Comparison of ENCODE assay signal across 12 mouse cellular contexts in genomic region chr11:50162338-50163050, GRCm38 (mm10). TPM values are rescaled to one million over a fixed set of nuclear protein-coding genes. Genes with fewer than 3 reads are reported as not detected.
DNase-seq lines count a peak whose midpoint lies in the region; ATAC-seq and TF ChIP-seq lines count a peak whose summit lies in the region.
"Had no signal": no experiment of that assay in that cellular context is flagged by ENCODE, and none has a peak within 500 bp of the region (broad histone marks: within the 10 kb centered on the region; RNA-seq: fewer than 3 reads in every experiment).

No protein-coding gene starts in this region.

- H3K4me1 ChIP-seq in heart, embryonic 11.5 days (ENCODE audit: control insufficient read depth, insufficient read depth, low read length): no peaks in the 10 kb centered on the region
- no peaks in the 10 kb centered on the region for H3K4me1 ChIP-seq in lung, embryonic 14.5 days (ENCODE audit: insufficient read depth)
- H3K4me1 ChIP-seq in neural tube, embryonic 15.5 days: no peaks in the 10 kb centered on the region
- H3K4me1 ChIP-seq: limb, embryonic 12.5 days; stomach, embryonic 15.5 days had no signal

- H3K9ac ChIP-seq in heart, embryonic 11.5 days (ENCODE audit: low read depth, low read length): no peak overlapping the region
- H3K9ac ChIP-seq in lung, embryonic 14.5 days: no peak overlapping the region
- H3K9ac ChIP-seq in neural tube, embryonic 15.5 days (replicated peaks): no peak overlapping the region
- H3K9ac ChIP-seq: limb, embryonic 12.5 days; stomach, embryonic 15.5 days had no signal

- peak; percentile 96 for DNase-seq in heart, adult 11 months
- peak; percentile 21 for DNase-seq in lung, embryonic 14.5 days
- no peak for DNase-seq in lung, postnatal 25 days (ENCODE audit: low spot score)
- DNase-seq in natural killer cell, adult 2 months (ENCODE audit: low spot score in 2 of 2): peak; percentile 24 to 26
- no peak for DNase-seq in gastrocnemius, postnatal 10 days
- DNase-seq: right cerebral cortex, postnatal 25 days had no signal

- H3K36me3 ChIP-seq in heart, embryonic 11.5 days (ENCODE audit: control insufficient read depth, insufficient read depth, low read length): peaks cover 13% of the 10 kb centered on the region
- H3K36me3 ChIP-seq in lung, embryonic 14.5 days (ENCODE audit: insufficient read depth): peaks cover 80% of the 10 kb centered on the region
- H3K36me3 ChIP-seq in neural tube, embryonic 15.5 days: peaks cover 75% of the 10 kb centered on the region

- no peaks in the 10 kb centered on the region for H3K9me3 ChIP-seq in heart, embryonic 11.5 days (replicated peaks; ENCODE audit: control insufficient read depth, low read length)
- H3K9me3 ChIP-seq in lung, embryonic 14.5 days (ENCODE audit: low read depth, low read length): no peaks in the 10 kb centered on the region
- no peaks in the 10 kb centered on the region for H3K9me3 ChIP-seq in neural tube, embryonic 15.5 days (replicated peaks)
- H3K9me3 ChIP-seq: limb, embryonic 12.5 days; stomach, embryonic 15.5 days had no signal

- no peaks in the 10 kb centered on the region for H3K27me3 ChIP-seq in heart, embryonic 11.5 days (ENCODE audit: control insufficient read depth, insufficient read depth, low read length)
- no peaks in the 10 kb centered on the region for H3K27me3 ChIP-seq in lung, embryonic 14.5 days (ENCODE audit: insufficient read depth, low read length)
- no peaks in the 10 kb centered on the region for H3K27me3 ChIP-seq in neural tube, embryonic 15.5 days (replicated peaks)
- H3K27me3 ChIP-seq: limb, embryonic 12.5 days; stomach, embryonic 15.5 days had no signal

- H3K4me3 ChIP-seq in heart, embryonic 11.5 days (ENCODE audit: low read depth, low read length): no peak overlapping the region
- no peak overlapping the region for H3K4me3 ChIP-seq in lung, embryonic 14.5 days (ENCODE audit: low read depth, low read length)
- no peak overlapping the region for H3K4me3 ChIP-seq in neural tube, embryonic 15.5 days (replicated peaks)
- H3K4me3 ChIP-seq: limb, embryonic 12.5 days; myocyte; stomach, embryonic 15.5 days had no signal

- no peak for TF ChIP-seq CTCF in lung, embryonic 14.5 days (IDR thresholded peaks at IDR 0.05; ENCODE audit: low read depth)

- 92% methylated on average over 3 of the region's 3 CpGs for WGBS in heart, embryonic 11.5 days (ENCODE audit: insufficient replicate concordance)
- 94% methylated on average over 3 of the region's 3 CpGs for WGBS in lung, embryonic 14.5 days
- WGBS in neural tube, embryonic 15.5 days: 93% methylated on average over 3 of the region's 3 CpGs

- no peak for ATAC-seq in heart, embryonic 11.5 days (replicated peaks; ENCODE audit: insufficient number of reproducible peaks, low FRiP score, low TSS enrichment)
- no peak for ATAC-seq in lung, embryonic 14.5 days (ENCODE audit: insufficient read depth)
- ATAC-seq in common myeloid progenitor, adult 5-6 weeks (replicated peaks; ENCODE audit: low read depth, poor library complexity, severe bottlenecking): peak; percentile 55
- ATAC-seq in neural tube, embryonic 15.5 days (ENCODE audit: low FRiP score): no peak

- no peak overlapping the region for H3K4me2 ChIP-seq in heart, embryonic 11.5 days
- H3K4me2 ChIP-seq in lung, embryonic 14.5 days: no peak overlapping the region
- no peak overlapping the region for H3K4me2 ChIP-seq in neural tube, embryonic 15.5 days
- H3K4me2 ChIP-seq: limb, embryonic 12.5 days; stomach, embryonic 15.5 days had no signal

- H3K27ac ChIP-seq in heart, embryonic 11.5 days (ENCODE audit: low read depth, low read length): no peak overlapping the region
- peak overlapping the region; percentile 58; the same call in 1 of the 2 replicates for H3K27ac ChIP-seq in lung, embryonic 14.5 days (ENCODE audit: low read depth)
- no peak overlapping the region for H3K27ac ChIP-seq in neural tube, embryonic 15.5 days (replicated peaks)
- H3K27ac ChIP-seq: limb, embryonic 12.5 days; stomach, embryonic 15.5 days had no signal

RNA-seq across cellular contexts. Expression of gene Mrnip, which starts 11.8 kb away (rescaled TPM):
- polyA plus RNA-seq in heart, embryonic 11.5 days (2014; fragmentation: Nextera tagmentation; extraction: Ambion mirVana): 15.3 and 17.6 TPM in 2 replicates
- 18.4 and 20.3 TPM in 2 replicates for polyA plus RNA-seq in lung, embryonic 14.5 days (2014; fragmentation: Nextera tagmentation; extraction: Ambion mirVana)
- 9.1 and 11.9 TPM in 2 replicates for total RNA-seq in common myeloid progenitor, adult 5-6 weeks (2017)
- total RNA-seq in gastrocnemius, postnatal 10 days (2021): 1 to 10 TPM; 6.3 to 7.5 TPM
- 34.2 and 36.7 TPM in 2 replicates for polyA plus RNA-seq in neural tube, embryonic 15.5 days (2015; fragmentation: Nextera tagmentation; extraction: Ambion mirVana)

RNA-seq across cellular contexts. Expression of gene Tbc1d9b, which starts 31.3 kb away (rescaled TPM):
- 20.7 and 27.3 TPM in 2 replicates for polyA plus RNA-seq in heart, embryonic 11.5 days (2014; fragmentation: Nextera tagmentation; extraction: Ambion mirVana)
- polyA plus RNA-seq in lung, embryonic 14.5 days (2014; fragmentation: Nextera tagmentation; extraction: Ambion mirVana): 45.3 and 46.2 TPM in 2 replicates
- 55.6 and 56.0 TPM in 2 replicates for total RNA-seq in common myeloid progenitor, adult 5-6 weeks (2017)
- 10 to 100 TPM; 23.2 to 30.1 TPM for total RNA-seq in gastrocnemius, postnatal 10 days (2021)
- polyA plus RNA-seq in neural tube, embryonic 15.5 days (2015; fragmentation: Nextera tagmentation; extraction: Ambion mirVana): 35.9 and 41.3 TPM in 2 replicates

RNA-seq across cellular contexts. Expression of gene Sqstm1, which starts 48.1 kb away (rescaled TPM):
- 159 and 197 TPM in 2 replicates for polyA plus RNA-seq in heart, embryonic 11.5 days (2014; fragmentation: Nextera tagmentation; extraction: Ambion mirVana)
- 205 and 209 TPM in 2 replicates for polyA plus RNA-seq in lung, embryonic 14.5 days (2014; fragmentation: Nextera tagmentation; extraction: Ambion mirVana)
- total RNA-seq in common myeloid progenitor, adult 5-6 weeks (2017): 246 and 349 TPM in 2 replicates
- total RNA-seq in gastrocnemius, postnatal 10 days (2021): 100 to 1,000 TPM; 196 to 231 TPM
- polyA plus RNA-seq in neural tube, embryonic 15.5 days (2015; fragmentation: Nextera tagmentation; extraction: Ambion mirVana): 421 and 450 TPM in 2 replicates

RNA-seq across cellular contexts. Expression of gene Mgat4b, which starts 48.2 kb away (rescaled TPM):
- polyA plus RNA-seq in heart, embryonic 11.5 days (2014; fragmentation: Nextera tagmentation; extraction: Ambion mirVana): 14.2 and 14.4 TPM in 2 replicates
- 32.8 and 44.2 TPM in 2 replicates for polyA plus RNA-seq in lung, embryonic 14.5 days (2014; fragmentation: Nextera tagmentation; extraction: Ambion mirVana)
- total RNA-seq in common myeloid progenitor, adult 5-6 weeks (2017): 14.1 and 16.4 TPM in 2 replicates
- total RNA-seq in gastrocnemius, postnatal 10 days (2021): 10 to 100 TPM; 31.2 to 35.0 TPM
- 50.2 and 63.8 TPM in 2 replicates for polyA plus RNA-seq in neural tube, embryonic 15.5 days (2015; fragmentation: Nextera tagmentation; extraction: Ambion mirVana)

Comparison
In these comparisons a context has a peak if more than half of its experiments do, and no peak if none do; other contexts are left out.
1. DNase-seq: peak in heart, adult 11 months (single experiment), lung, embryonic 14.5 days (single experiment) and natural killer cell, adult 2 months (2 of 2); none in lung, postnatal 25 days (single experiment) and gastrocnemius, postnatal 10 days (single experiment).